In genomic region chr9:99104449-99104848, GRCm38 (mm10) we compare ENCODE assay signal across 15 mouse cellular contexts. TPM values are rescaled to one million over a fixed set of nuclear protein-coding genes. Genes with fewer than 3 reads are reported as not detected.
A peak's percentile ranks its signal among the peaks of the same experiment; 100 is the strongest.
DNase-seq lines count a peak whose midpoint lies in the region; ATAC-seq and TF ChIP-seq lines count a peak whose summit lies in the region.
"Had no signal": no experiment of that assay in that cellular context is flagged by ENCODE, and none has a peak within 500 bp of the region (broad histone marks: within the 10 kb centered on the region; RNA-seq: fewer than 3 reads in every experiment).

No protein-coding gene starts in this region.

- H3K4me3 ChIP-seq in cerebellum, adult 2 months (replicated peaks; ENCODE audit: insufficient read depth, low read depth, low read length) = no peak overlapping the region
- no peak overlapping the region for H3K4me3 ChIP-seq in lung, postnatal 0 days (ENCODE audit: low read depth, low read length)
- H3K4me3 ChIP-seq in megakaryocyte, embryonic 14.5 days (replicated peaks) = peak overlapping the region; percentile 34
- H3K4me3 ChIP-seq: embryonic facial prominence, embryonic 13.5 days; heart, embryonic 15.5 days; limb, embryonic 12.5 days; neural tube, embryonic 13.5 days; stomach, embryonic 15.5 days had no signal

- no peaks in the 10 kb centered on the region for H3K4me1 ChIP-seq in cerebellum, adult 2 months (ENCODE audit: control insufficient read depth, insufficient read depth, low read length)
- H3K4me1 ChIP-seq in lung, postnatal 0 days (ENCODE audit: insufficient read depth, low read depth, low read length) = no peaks in the 10 kb centered on the region
- H3K4me1 ChIP-seq in megakaryocyte, embryonic 14.5 days = peaks cover 92% of the 10 kb centered on the region
- H3K4me1 ChIP-seq: embryonic facial prominence, embryonic 13.5 days; heart, embryonic 15.5 days; limb, embryonic 12.5 days; neural tube, embryonic 13.5 days; stomach, embryonic 15.5 days had no signal

- H3K27ac ChIP-seq in cerebellum, adult 2 months (ENCODE audit: insufficient read depth, low read length) = no peak overlapping the region
- H3K27ac ChIP-seq in lung, postnatal 0 days (ENCODE audit: low read length) = no peak overlapping the region
- H3K27ac ChIP-seq: embryonic facial prominence, embryonic 13.5 days; heart, embryonic 15.5 days; limb, embryonic 12.5 days; neural tube, embryonic 13.5 days; stomach, embryonic 15.5 days had no signal

- no peak for TF ChIP-seq EP300 in lung, postnatal 0 days (IDR thresholded peaks at IDR 0.05)

- H3K27me3 ChIP-seq in cerebellum, adult 2 months (ENCODE audit: control insufficient read depth, insufficient read depth, low read length) = no peaks in the 10 kb centered on the region
- H3K27me3 ChIP-seq in lung, postnatal 0 days (replicated peaks; ENCODE audit: insufficient read depth, low read length) = no peaks in the 10 kb centered on the region
- no peaks in the 10 kb centered on the region for H3K27me3 ChIP-seq in megakaryocyte, embryonic 14.5 days (replicated peaks)
- H3K27me3 ChIP-seq: embryonic facial prominence, embryonic 13.5 days; heart, embryonic 15.5 days; limb, embryonic 12.5 days; neural tube, embryonic 13.5 days; stomach, embryonic 15.5 days had no signal

- DNase-seq in cerebellum, adult 2 months = no peak
- no peak for DNase-seq in cerebellum, postnatal 10 days
- DNase-seq in lung, postnatal 0 days (ENCODE audit: low spot score) = no peak
- no peak for DNase-seq in lung, postnatal 14 days
- DNase-seq in R1 (ENCODE audit: low read depth, low spot score) = peak; percentile 72
- no peak for DNase-seq in c-Kit-positive CD71-positive TER-119-positive erythroid progenitor cells, embryonic 14.5 days (ENCODE audit: low spot score)
- no peak for DNase-seq in gastrocnemius, postnatal 10 days
- DNase-seq: cerebellum, adult 18-20 months had no signal

- WGBS in cerebellum, adult 2 months = 93% methylated on average over 2 of the region's 2 CpGs
- 93% methylated on average over 2 of the region's 2 CpGs for WGBS in lung, postnatal 0 days

- TF ChIP-seq POLR2A in cerebellum, adult 2 months (IDR thresholded peaks at IDR 0.05; ENCODE audit: borderline replicate concordance, insufficient read depth, low read length) = no peak

- ATAC-seq in lung, postnatal 0 days = no peak

- peak; percentile 13; the same call in 1 of the 2 replicates for TF ChIP-seq CTCF in cerebellum, adult 2 months (IDR thresholded peaks at IDR 0.05; ENCODE audit: borderline replicate concordance, insufficient read depth, low read depth, low read length)
- peak; percentile 42 for TF ChIP-seq CTCF in lung, postnatal 0 days (IDR thresholded peaks at IDR 0.05)

- 0 out of 2 replicates have a peak, but pooled peaks cover 3% of the 10 kb centered on the region for H3K36me3 ChIP-seq in lung, postnatal 0 days (ENCODE audit: insufficient read depth, low read length)
- H3K36me3 ChIP-seq in megakaryocyte, embryonic 14.5 days (replicated peaks; ENCODE audit: low read length) = peaks cover 74% of the 10 kb centered on the region
- H3K36me3 ChIP-seq: stomach, embryonic 15.5 days had no signal

- no peak overlapping the region for H3K4me2 ChIP-seq in lung, postnatal 0 days (replicated peaks; ENCODE audit: low read depth, low read length)
- H3K4me2 ChIP-seq: embryonic facial prominence, embryonic 13.5 days; heart, embryonic 15.5 days; limb, embryonic 12.5 days; midbrain, embryonic 11.5 days; neural tube, embryonic 13.5 days; stomach, embryonic 15.5 days had no signal

- no peak overlapping the region for H3K9ac ChIP-seq in lung, postnatal 0 days (replicated peaks; ENCODE audit: low read depth)
- H3K9ac ChIP-seq: embryonic facial prominence, embryonic 13.5 days; heart, embryonic 15.5 days; limb, embryonic 12.5 days; neural tube, embryonic 13.5 days; stomach, embryonic 15.5 days had no signal

- H3K9me3 ChIP-seq in lung, postnatal 0 days (ENCODE audit: low read length) = no peaks in the 10 kb centered on the region; the same call in 1 of the 2 replicates
- 0 out of 2 replicates have a peak, but pooled peaks cover 3% of the 10 kb centered on the region for H3K9me3 ChIP-seq in megakaryocyte, embryonic 14.5 days
- H3K9me3 ChIP-seq: heart, embryonic 15.5 days; limb, embryonic 12.5 days; stomach, embryonic 15.5 days had no signal

RNA-seq across cellular contexts. Expression of gene Pik3cb, which starts 36.0 kb away (rescaled TPM):
- polyA plus RNA-seq in cerebellum, adult 2 months (2012; rRNA removed) = 15.7 and 16.5 TPM in 2 replicates
- 4.1 and 4.5 TPM in 2 replicates for polyA plus RNA-seq in lung, postnatal 0 days (2015; fragmentation: Nextera tagmentation; extraction: Ambion mirVana)
- 0.82 and 1.8 TPM in 2 replicates for polyA plus RNA-seq in megakaryocyte, embryonic 14.5 days (2012; ENCODE audit: insufficient read depth, low replicate concordance)
- 1 to 10 TPM; 3.7 to 4.7 TPM for total RNA-seq in gastrocnemius, postnatal 10 days (2021)
